ENCODE assay signal across 8 mouse cellular contexts in the genomic region with DNA sequence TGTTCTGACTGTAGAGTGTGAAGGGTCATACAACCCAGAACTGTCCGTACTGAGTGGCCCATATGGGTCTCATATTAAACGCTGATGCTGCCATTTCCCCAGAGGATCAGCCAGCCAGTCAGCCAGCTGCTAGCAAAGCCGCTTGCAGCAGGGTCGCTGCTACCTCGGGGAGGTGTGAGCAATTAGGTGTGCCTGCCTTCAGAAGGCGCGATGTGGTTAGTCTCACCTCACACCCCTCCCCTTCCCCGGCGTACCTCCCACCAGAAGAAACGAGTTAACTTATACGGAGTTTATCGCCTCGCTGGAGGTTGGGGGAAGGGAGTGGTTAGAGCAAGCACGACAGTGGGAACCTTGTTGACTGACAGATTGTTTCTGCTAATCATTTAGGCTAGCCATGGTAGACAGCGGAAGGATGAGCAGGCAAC. TPM values are rescaled to one million over a fixed set of nuclear protein-coding genes. Genes with fewer than 3 reads are reported as not detected.
DNase-seq lines count a peak whose midpoint lies in the region; ATAC-seq and TF ChIP-seq lines count a peak whose summit lies in the region.

No protein-coding gene starts in this region.

- H3K36me3 ChIP-seq in intestine, embryonic 14.5 days (ENCODE audit: control insufficient read depth, insufficient read depth, low read length) = no peaks in the 10 kb centered on the region
- no peaks in the 10 kb centered on the region for H3K36me3 ChIP-seq in liver, embryonic 15.5 days (replicated peaks)

- DNase-seq in adrenal gland, postnatal 10 days = peak; percentile 5
- DNase-seq in adrenal gland, postnatal 36 days = no peak
- DNase-seq in CD4-positive helper T cell, adult 2 months (ENCODE audit: low read depth, low spot score) = peak; percentile 14
- DNase-seq in intestine, embryonic 14.5 days (ENCODE audit: low spot score) = no peak
- DNase-seq in right cerebral cortex, postnatal 25 days = peak; percentile 28

- H3K9ac ChIP-seq in intestine, embryonic 14.5 days (ENCODE audit: low read length) = no peak overlapping the region
- H3K9ac ChIP-seq in liver, embryonic 15.5 days = no peak overlapping the region

- no peak for ATAC-seq in intestine, embryonic 14.5 days (replicated peaks; ENCODE audit: low FRiP score, low TSS enrichment, low read depth)
- no peak for ATAC-seq in liver, embryonic 15.5 days (ENCODE audit: insufficient read depth)
- ATAC-seq in monocyte, adult 5-6 weeks (replicated peaks; ENCODE audit: insufficient number of reproducible peaks, low FRiP score, low TSS enrichment, poor library complexity, severe bottlenecking) = no peak

- H3K4me2 ChIP-seq in intestine, embryonic 14.5 days (ENCODE audit: low read length) = peak overlapping the region; percentile 99
- H3K4me2 ChIP-seq in liver, embryonic 15.5 days = peak overlapping the region; percentile 74

- H3K4me3 ChIP-seq in embryonic fibroblast, embryonic 13.5 days (ENCODE audit: insufficient read depth, low read length) = peak overlapping the region; percentile 46
- H3K4me3 ChIP-seq in intestine, embryonic 14.5 days (ENCODE audit: low read depth, low read length) = peak overlapping the region; percentile 61
- peak overlapping the region; percentile 52 for H3K4me3 ChIP-seq in liver, embryonic 15.5 days (replicated peaks)

- no peaks in the 10 kb centered on the region for H3K9me3 ChIP-seq in intestine, embryonic 14.5 days (ENCODE audit: control insufficient read depth, low read length)
- no peaks in the 10 kb centered on the region for H3K9me3 ChIP-seq in liver, embryonic 15.5 days (replicated peaks)

- H3K27me3 ChIP-seq in intestine, embryonic 14.5 days (replicated peaks; ENCODE audit: control insufficient read depth, insufficient read depth, low read length) = peaks cover 25% of the 10 kb centered on the region; the same call in 1 of the 2 replicates
- peaks cover 64% of the 10 kb centered on the region for H3K27me3 ChIP-seq in liver, embryonic 15.5 days

- under 1% methylated on average over 15 of the region's 15 CpGs for WGBS in intestine, embryonic 14.5 days
- WGBS in liver, embryonic 15.5 days (ENCODE audit: insufficient replicate concordance) = under 1% methylated on average over 15 of the region's 15 CpGs

- no peak overlapping the region for H3K27ac ChIP-seq in embryonic fibroblast, embryonic 13.5 days (ENCODE audit: insufficient read depth, low read length)
- H3K27ac ChIP-seq in intestine, embryonic 14.5 days (ENCODE audit: low read depth) = no peak overlapping the region
- H3K27ac ChIP-seq in liver, embryonic 15.5 days (replicated peaks) = no peak overlapping the region

- no peak for TF ChIP-seq CTCF in embryonic fibroblast, embryonic 13.5 days (IDR thresholded peaks at IDR 0.05; ENCODE audit: borderline replicate concordance, insufficient read depth, low read length)

- TF ChIP-seq POLR2A in embryonic fibroblast, embryonic 13.5 days (IDR thresholded peaks at IDR 0.05; ENCODE audit: low read depth, low read length) = no peak

- H3K4me1 ChIP-seq in embryonic fibroblast, embryonic 13.5 days (ENCODE audit: control insufficient read depth, insufficient read depth, low read length) = no peaks in the 10 kb centered on the region
- H3K4me1 ChIP-seq in intestine, embryonic 14.5 days (replicated peaks; ENCODE audit: control insufficient read depth, insufficient read depth, low read length) = peaks cover 6% of the 10 kb centered on the region; the same call in 1 of the 2 replicates
- no peaks in the 10 kb centered on the region; the same call in 1 of the 2 replicates for H3K4me1 ChIP-seq in liver, embryonic 15.5 days (replicated peaks)

RNA-seq across cellular contexts. Expression of a gene that starts 0.8 kb away (rescaled TPM):
- 10 to 100 TPM in 1 of 2 experiments, 1 to 10 TPM in 1; 9.3 to 13.7 TPM for total RNA-seq in adrenal gland, postnatal 10 days (2021)
- 10 to 100 TPM; 11.9 to 15.1 TPM for total RNA-seq in adrenal gland, postnatal 36 days (2021)
- 1.3 and 2.1 TPM in 2 replicates for polyA plus RNA-seq in embryonic fibroblast, embryonic 13.5 days (2011; ENCODE audit: insufficient read length, low read depth, missing spikeins)
- 10.3 and 13.0 TPM in 2 replicates for polyA plus RNA-seq in intestine, embryonic 14.5 days (2014; fragmentation: Nextera tagmentation; extraction: Ambion mirVana)
- polyA plus RNA-seq in liver, embryonic 15.5 days (2015; fragmentation: Nextera tagmentation; extraction: Ambion mirVana) = 7.3 and 8.7 TPM in 2 replicates
- total RNA-seq in monocyte, adult 5-6 weeks (2017) = 25.8 to 86.0 TPM (median 57.6 TPM) in 3 replicates

Comparison
In these comparisons a context has a peak if more than half of its experiments do, and no peak if none do; other contexts are left out.
1. DNase-seq: peak in adrenal gland, postnatal 10 days (single experiment), CD4-positive helper T cell, adult 2 months (single experiment) and right cerebral cortex, postnatal 25 days (single experiment); none in adrenal gland, postnatal 36 days (0 of 2) and intestine, embryonic 14.5 days (single experiment).
2. Peak in every context shown above with its lines, with median percentiles within 50 percentile points of each other: H3K4me3 ChIP-seq.